Mouse (Mus musculus) 416B (cell line): ENCODE results near the gene Pdgfb.

Experiments used
- DNase-seq: peaks from one replicate; pipeline ENCODE4 v3.0.0; 2011; ENCODE audit warnings: low read depth

Pdgfb gene

GRCm38 (mm10) chr15:80009421-80010181 lies 5.2 kb downstream of the Pdgfb start:
- DNase-seq: no peak

GRCm38 (mm10) chr15:80008461-80008860 lies 6.3 kb downstream of the Pdgfb start:
- DNase-seq: no peak

DNA sequence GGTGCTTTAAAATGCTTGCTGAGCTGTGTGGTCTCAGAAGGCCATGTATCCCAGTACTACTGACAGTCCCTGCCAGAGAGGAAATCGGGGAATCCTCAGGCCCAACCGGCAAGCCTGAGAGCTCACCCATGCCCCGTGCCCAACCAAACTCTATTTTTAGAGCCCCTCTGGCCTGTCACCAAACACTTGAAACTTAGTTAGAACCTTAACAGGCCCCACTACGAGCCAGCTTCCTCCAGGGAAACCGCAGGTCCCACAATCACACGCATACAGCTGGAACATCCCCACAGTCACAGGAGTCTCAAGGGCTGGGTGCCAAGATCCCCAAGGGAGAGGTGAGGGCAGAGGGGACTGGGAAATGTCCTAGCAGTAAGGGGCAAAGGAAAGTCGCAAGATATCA lies 8.6 kb downstream of the Pdgfb start:
- peak; percentile 90 for DNase-seq

- no peak for DNase-seq
Observed at GRCm38 (mm10) chr15:80005436-80005835, 9.3 kb downstream of the Pdgfb start.

GRCm38 (mm10) chr15:80004644-80005340 lies 10.0 kb downstream of the Pdgfb start:
- peak; percentile 72 for DNase-seq

GRCm38 (mm10) chr15:80003581-80003980 lies 11.2 kb downstream of the Pdgfb start:
- no peak for DNase-seq

GRCm38 (mm10) chr15:80001601-80002000 lies 13.2 kb downstream of the Pdgfb start:
- no peak for DNase-seq

DNA sequence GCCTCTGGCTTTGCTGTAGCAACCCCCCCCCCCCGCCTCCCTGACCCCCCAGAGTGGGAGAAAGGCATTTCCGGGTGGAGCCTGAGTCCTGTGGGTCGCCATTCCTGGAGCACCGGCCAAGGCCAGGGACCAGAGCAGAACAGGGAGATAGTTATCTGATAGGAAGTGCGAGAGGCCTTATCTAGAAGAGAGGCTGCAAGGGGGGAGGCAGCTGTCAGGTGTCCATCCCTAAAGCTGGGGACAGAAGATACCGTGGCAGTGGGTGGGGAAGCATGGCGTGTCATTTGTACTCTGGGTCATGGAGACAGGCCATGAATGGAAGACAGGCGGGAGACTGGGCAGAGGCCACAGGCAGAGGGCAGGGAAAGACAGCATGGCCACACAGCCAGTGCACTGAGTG lies 14.1 kb downstream of the Pdgfb start:
- peak; percentile 75 for DNase-seq

- no peak for DNase-seq
Observed at GRCm38 (mm10) chr15:79997988-79998387, 16.8 kb downstream of the Pdgfb start.

GRCm38 (mm10) chr15:79996781-79997180 lies 18.0 kb downstream of the Pdgfb start:
- no peak for DNase-seq

- DNase-seq: no peak
Observed at GRCm38 (mm10) chr15:79995552-79995951, 19.2 kb downstream of the Pdgfb start.

- no peak for DNase-seq
Observed at GRCm38 (mm10) chr15:79994566-79994965, 20.2 kb downstream of the Pdgfb start.

DNA sequence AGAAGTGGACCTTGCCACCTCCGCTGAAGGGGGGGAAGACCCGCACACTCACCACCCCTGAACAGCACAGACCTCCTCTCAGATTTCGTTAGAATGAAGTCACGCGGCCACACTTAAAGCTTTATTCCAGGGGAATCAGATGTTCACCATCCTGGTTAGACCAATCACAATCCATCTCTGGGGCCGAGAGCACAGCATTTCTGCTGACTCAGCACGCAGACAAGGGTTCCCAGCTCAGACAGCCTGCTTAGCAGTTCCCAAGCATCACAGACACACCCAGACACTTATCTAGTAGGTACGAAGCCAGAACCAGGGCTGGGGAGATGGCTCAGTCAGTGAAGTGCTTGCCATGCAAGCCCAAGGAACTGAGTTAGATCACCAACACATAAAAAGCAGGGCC lies 28.6 kb downstream of the Pdgfb start:
- DNase-seq: no peak

DNA sequence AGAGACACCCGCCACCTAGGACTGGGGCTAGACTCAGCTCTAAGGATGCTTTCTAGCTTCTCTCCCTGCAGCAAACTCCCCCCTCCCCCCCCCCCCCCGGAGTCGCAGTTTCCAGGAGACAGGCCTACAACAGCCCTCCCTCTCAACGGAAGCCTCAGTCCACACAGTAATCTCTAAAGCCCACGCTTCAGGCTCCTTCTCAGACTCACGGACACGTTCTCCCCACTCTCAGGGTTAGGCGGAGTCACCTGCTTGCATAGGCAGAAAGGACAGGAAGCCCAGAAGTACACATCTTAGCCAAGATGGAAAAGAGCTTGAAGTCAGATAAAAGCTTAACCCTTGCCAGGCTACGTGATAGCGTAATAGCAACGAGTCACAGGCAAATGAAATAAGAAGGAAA lies 29.3 kb downstream of the Pdgfb start:
- no peak for DNase-seq

DNA sequence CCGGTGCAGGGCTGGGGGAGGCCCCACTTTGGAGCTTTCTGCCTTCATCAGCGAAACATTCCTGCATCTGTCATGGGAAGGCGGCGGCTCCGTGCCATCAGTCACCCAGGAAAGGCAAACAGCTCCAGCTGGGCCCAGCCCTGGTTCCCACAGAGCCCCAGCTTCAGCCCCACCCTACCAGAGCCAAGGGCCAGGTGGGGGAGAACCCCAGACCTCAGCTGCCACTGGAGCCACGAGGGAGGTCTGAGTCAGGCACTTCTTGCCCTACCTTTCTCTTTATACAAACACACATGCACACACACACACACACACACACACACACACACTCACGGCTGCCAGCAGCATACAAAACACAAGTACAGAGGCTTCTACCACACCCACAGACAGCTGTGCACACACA lies 30.6 kb downstream of the Pdgfb start:
- DNase-seq: no peak

DNA sequence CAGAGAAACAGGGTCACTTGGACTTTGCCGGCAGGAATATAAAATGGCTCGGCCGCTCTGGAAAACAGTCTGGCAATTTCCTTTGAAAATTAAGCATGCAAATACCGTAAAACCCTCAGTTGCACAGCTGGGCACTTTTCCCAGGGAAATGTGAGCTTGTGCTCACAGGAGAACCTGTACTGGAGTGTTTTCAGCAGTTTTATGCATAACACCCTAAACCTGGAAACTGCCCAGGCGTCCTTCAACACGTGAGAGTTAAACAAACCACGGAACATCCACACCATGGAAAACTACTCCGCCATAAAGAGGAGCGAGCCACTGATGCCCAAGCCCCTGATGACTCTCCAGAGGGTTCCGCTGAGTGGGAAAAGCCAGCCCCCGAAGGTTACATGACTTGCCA lies 34.1 kb downstream of the Pdgfb start:
- no peak for DNase-seq

- no peak for DNase-seq
Observed at GRCm38 (mm10) chr15:79972186-79972585, 42.6 kb downstream of the Pdgfb start.

DNA sequence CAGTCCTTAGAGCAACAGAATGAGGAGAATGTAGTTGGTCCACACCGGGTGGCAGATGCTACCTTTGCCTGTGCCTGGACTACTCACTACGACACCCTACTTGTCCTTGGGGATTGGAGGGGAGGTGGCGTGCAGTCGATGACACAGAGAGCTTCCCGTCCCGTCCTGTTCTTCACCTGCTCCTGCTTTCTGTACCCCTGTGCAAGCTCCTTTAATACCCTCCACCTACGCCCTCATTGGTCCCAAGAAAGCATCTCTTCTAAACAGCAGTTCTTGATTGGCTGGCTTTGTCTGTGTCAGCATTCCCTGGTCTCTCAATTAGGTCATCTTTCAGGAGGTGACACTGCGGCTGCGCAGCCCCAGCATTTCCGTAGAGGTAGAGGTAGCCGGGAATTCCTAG lies 43.8 kb downstream of the Pdgfb start, which contains the start of gene Cbx7:
TSS of gene Cbx7 (minus strand) at position 180 of the 400 bp plus-strand sequence.
- DNase-seq: no peak

DNA sequence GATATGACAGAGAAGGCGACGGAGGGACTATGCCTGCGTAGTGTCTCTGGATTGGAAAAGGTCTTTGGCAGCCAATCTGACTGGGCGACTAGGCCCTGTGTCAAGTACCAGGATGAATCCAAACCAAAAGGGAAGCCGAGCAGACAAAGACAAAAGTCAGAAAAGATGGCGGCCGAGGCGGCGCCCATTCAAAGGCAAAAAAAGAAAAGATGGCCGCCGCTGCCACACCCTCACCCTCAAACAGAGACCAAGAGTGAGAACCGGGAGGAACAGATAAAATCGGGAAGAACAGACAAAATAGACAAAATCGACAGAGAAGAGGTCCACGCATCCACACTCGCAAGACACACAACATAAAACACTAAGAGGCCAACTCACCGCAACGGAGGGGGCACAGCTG lies 44.3 kb downstream of the Pdgfb start:
- no peak for DNase-seq

- no peak for DNase-seq
Observed at GRCm38 (mm10) chr15:79967346-79967745, 47.4 kb downstream of the Pdgfb start.

DNA sequence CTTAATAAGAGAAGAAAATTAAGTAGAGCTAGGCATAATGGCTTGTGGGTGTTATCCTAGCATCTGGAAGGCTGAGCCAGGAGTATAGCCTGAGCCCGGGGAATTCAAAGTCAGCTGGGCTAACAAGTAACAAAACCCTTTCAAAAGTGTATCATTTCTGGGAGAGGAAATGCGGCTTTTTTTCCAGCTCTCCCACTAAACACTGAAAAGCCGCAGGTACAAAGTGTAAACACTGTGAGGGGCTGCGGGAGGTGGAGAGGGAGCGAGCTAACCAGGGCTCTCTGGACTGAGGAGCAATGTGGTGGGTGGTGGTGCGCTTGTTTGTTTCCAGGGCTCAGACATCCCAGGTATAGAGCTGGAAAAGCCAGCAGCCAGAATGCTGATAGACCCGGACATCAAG lies 50.4 kb downstream of the Pdgfb start:
- no peak for DNase-seq

DNA sequence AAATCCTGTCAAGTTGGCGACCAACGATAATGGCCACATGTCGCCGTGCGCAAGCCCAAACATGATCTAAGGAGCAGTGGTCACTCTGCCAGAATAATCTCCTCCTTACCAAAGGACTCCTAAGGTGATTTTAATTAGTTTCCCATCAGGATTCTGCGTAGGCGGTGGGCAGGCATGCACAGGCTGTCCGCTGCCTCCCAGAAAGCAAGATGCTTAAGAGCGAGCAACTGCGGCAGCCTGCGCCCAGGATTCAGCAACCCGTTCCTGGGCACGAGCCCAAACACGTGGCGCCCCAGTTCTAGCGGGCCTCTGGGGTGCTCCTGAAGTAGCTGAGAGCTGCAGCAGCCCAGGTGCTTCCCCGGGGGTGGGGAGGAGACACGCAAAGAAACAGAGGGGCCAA lies 52.1 kb downstream of the Pdgfb start:
- no peak for DNase-seq

DNA sequence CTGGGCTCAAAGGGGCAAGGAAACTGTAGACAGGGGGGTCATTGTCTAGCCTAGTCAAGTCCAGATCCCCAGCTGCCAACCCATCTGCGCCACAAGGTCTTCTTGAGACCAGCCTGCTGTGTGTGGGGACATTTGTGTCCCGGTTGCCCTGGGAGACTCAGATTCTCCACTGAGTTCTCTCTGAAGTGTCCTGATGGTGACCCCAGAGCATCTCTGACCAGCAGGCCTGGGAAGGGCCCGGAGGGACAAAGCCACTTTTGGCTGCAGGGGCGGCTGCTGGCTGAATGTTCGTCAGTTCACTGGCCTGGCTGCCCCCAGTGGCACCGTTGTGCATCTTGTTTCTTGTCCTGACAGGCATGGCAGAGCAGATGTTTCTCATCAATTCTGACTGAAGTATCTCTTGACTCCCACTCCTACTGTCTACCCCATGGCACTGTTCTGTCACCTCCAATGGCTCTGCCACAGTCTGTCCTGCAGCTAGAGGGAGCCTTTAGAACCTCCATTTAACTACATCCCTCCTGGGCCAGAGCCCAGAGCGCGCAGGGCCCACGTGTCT lies 53.3 kb downstream of the Pdgfb start:
- DNase-seq: peak; percentile 15
